Mouse (Mus musculus) urinary bladder, adult 18-20 months (tissue): ENCODE data around the gene Hist1h4m.
"Not testable (repeated sequence)": the region's sequence is repeated elsewhere in the genome, so short reads cannot be mapped to it uniquely, and the experiment has no call there.

Experiments used
- DNase-seq, 2 experiments: peaks; one replicate each; pipeline ENCODE4 v3.0.0; 2022; ENCODE audit warnings: low spot score in 2 of 2, mixed read lengths in 2 of 2

The Hist1h4m gene

GRCm38 (mm10) chr13:21811074-21811473, 472 bp upstream of the Hist1h4m start:
- not testable (repeated sequence) for DNase-seq

GRCm38 (mm10) chr13:21812092-21812491, 546 bp downstream of the Hist1h4m start:
- DNase-seq: not testable (repeated sequence)

- DNase-seq: not testable (repeated sequence)
These were observed 8.7 kb downstream of the Hist1h4m start for GRCm38 (mm10) chr13:21820082-21820890.

- no peak for DNase-seq
These were observed 17.0 kb downstream of the Hist1h4m start for GRCm38 (mm10) chr13:21828511-21828910.

- no peak for DNase-seq
These were observed 18.8 kb downstream of the Hist1h4m start for GRCm38 (mm10) chr13:21830344-21830743.

- DNase-seq: peak in 1 of 2 experiments; percentile 9
These were observed 20.2 kb downstream of the Hist1h4m start, which contains the start of gene Hist1h4n for GRCm38 (mm10) chr13:21831418-21832394. Gene Hist1h4n (minus strand): TSS chr13:21832196.

GRCm38 (mm10) chr13:21833461-21833860, 21.9 kb downstream of the Hist1h4m start, which contains the start of the genes Hist1h2ap and Hist1h2br:
Gene Hist1h2ap (minus strand): TSS chr13:21833507.
Gene Hist1h2br (plus strand): TSS chr13:21833743.
- DNase-seq: not testable (repeated sequence)

- DNase-seq: not testable (repeated sequence)
These were observed 29.0 kb downstream of the Hist1h4m start for GRCm38 (mm10) chr13:21840508-21840907.

- DNase-seq: not testable (repeated sequence)
These were observed 34.8 kb downstream of the Hist1h4m start for GRCm38 (mm10) chr13:21846356-21846755.

- no peak for DNase-seq
These were observed 36.3 kb downstream of the Hist1h4m start for GRCm38 (mm10) chr13:21847883-21848282.

GRCm38 (mm10) chr13:21850696-21851095, 39.1 kb downstream of the Hist1h4m start:
- not testable (repeated sequence) for DNase-seq

GRCm38 (mm10) chr13:21852215-21852945, 40.8 kb downstream of the Hist1h4m start:
- DNase-seq: no peak

- peak; percentile 39 to 64 for DNase-seq
These were observed 43.6 kb downstream of the Hist1h4m start for GRCm38 (mm10) chr13:21855146-21855545.

- DNase-seq: peak; percentile 4
These were observed 44.2 kb downstream of the Hist1h4m start for GRCm38 (mm10) chr13:21855698-21856162.

GRCm38 (mm10) chr13:21861608-21862007, 50.1 kb downstream of the Hist1h4m start:
- DNase-seq: no peak
